Mouse (Mus musculus) heart, embryonic 12.5 days (tissue): ENCODE data around the gene Csrp2. TPM values are rescaled to one million over a fixed set of nuclear protein-coding genes. Genes with fewer than 3 reads are reported as not detected.

Experiments
- ATAC-seq: fragments of 200-750 bp; cut with Nextera tagmentation; 2 replicates; pipeline ENCODE4 v1.8.0; 2017; ENCODE audit warnings: moderate TSS enrichment, moderate library complexity; ENCODE audit not compliant: insufficient number of reproducible peaks, low FRiP score
- H3K27ac ChIP-seq: fragments of 300-500 bp; sonication (generic); 2 replicates; pipeline ENCODE4 v1.5.1; 2016; ENCODE audit warnings: mild to moderate bottlenecking, moderate library complexity; ENCODE audit not compliant: poor library complexity, severe bottlenecking
- H3K27me3 ChIP-seq: fragments of 300-500 bp; sonication (generic); replicated peaks from 2 replicates; pipeline ENCODE4 v1.6.1; 2016; ENCODE audit warnings: mild to moderate bottlenecking, moderate library complexity
- H3K36me3 ChIP-seq: fragments of 300-500 bp; sonication (generic); 2 replicates; pipeline ENCODE4 v1.6.1; 2016; ENCODE audit warnings: mild to moderate bottlenecking, moderate library complexity
- H3K4me1 ChIP-seq: fragments of 300-500 bp; sonication (generic); replicated peaks from 2 replicates; pipeline ENCODE4 v1.6.1; 2016; ENCODE audit warnings: mild to moderate bottlenecking
- H3K4me2 ChIP-seq: fragments of 300-500 bp; sonication (generic); 2 replicates; pipeline ENCODE4 v1.6.1; 2016; ENCODE audit warnings: mild to moderate bottlenecking, moderate library complexity
- H3K4me3 ChIP-seq: fragments of 300-500 bp; sonication (generic); 2 replicates; pipeline ENCODE4 v1.5.1; 2016; ENCODE audit warnings: mild to moderate bottlenecking
- H3K9ac ChIP-seq: fragments of 300-500 bp; sonication (generic); 2 replicates; pipeline ENCODE4 v1.6.1; 2016; ENCODE audit warnings: mild to moderate bottlenecking, moderate library complexity
- H3K9me3 ChIP-seq: fragments of 300-500 bp; sonication (generic); replicated peaks from 2 replicates; pipeline ENCODE4 v1.6.1; 2016; ENCODE audit warnings: mild to moderate bottlenecking, moderate library complexity
- WGBS: fragments of 180-500 bp; shearing (Covaris S2); methylation state at CpG from one replicate; pipeline ENCODE4 v1.1.7; 2016; 5-methylcytosine and 5-hydroxymethylcytosine counted together
- polyA plus RNA-seq: library from polyadenylated mRNA; unstranded; fragments of >200 nt; fragmentation: Nextera tagmentation; extraction: Ambion mirVana; gene quantifications from 2 replicates; pipeline ENCODE4 v1.2.1, GENCODE M21; 2016

The Csrp2 gene
- polyA plus RNA-seq, 1 experiment from 2014 or later, result 398 TPM

- no peak overlapping the region for H3K4me2 ChIP-seq
- H3K27me3 ChIP-seq, result no peaks in the 10 kb centered on the region
- no peak for ATAC-seq
- H3K36me3 ChIP-seq, result no peaks in the 10 kb centered on the region
- no peaks in the 10 kb centered on the region for H3K9me3 ChIP-seq
- no peak overlapping the region for H3K4me3 ChIP-seq
- whole genome bisulfite sequencing, result 88% methylated on average over 3 of the region's 3 CpGs
- H3K27ac ChIP-seq, result no peak overlapping the region
- peaks cover 11% of the 10 kb centered on the region; the same call in 1 of the 2 replicates for H3K4me1 ChIP-seq
- no peak overlapping the region for H3K9ac ChIP-seq
Observed at GRCm38 (mm10) chr10:110903862-110904261, 15.7 kb upstream of the Csrp2 start.

GRCm38 (mm10) chr10:110916666-110917344, 2.8 kb upstream of the Csrp2 start:
- WGBS, result 68% methylated on average over 11 of the region's 11 CpGs
- no peak for ATAC-seq

DNA sequence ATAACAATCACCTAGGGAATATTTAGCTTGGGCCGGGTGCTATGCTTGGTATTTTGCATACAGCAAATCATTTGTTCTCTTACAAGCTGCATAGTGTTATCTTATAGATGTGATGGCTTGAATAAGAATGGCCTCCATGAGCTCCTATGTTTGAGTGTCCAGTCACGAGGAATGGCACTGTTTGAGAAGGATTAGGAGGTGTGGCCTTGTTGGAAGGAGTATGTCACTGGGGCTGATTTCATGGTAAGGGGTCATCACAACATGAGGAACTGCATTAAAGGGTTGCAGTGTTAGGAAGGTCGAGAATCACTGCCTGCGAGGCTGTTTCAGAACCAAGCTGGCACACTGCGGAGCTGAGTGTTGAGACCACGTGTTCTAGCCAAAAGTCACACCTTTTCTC, 2.1 kb upstream of the Csrp2 start:
- Histone ChIP-seq H3K36me3 (no peaks in the 10 kb centered on the region), H3K27ac (no peak overlapping the region), H3K4me1 (peaks cover 16% of the 10 kb centered on the region), H3K27me3 (no peaks in the 10 kb centered on the region), H3K9me3 (0 out of 2 replicates have a peak, but pooled peaks cover 2% of the 10 kb centered on the region), H3K9ac (no peak overlapping the region), H3K4me3 (no peak overlapping the region), H3K4me2 (no peak overlapping the region)
- WGBS, result 93% methylated on average over 6 of the region's 6 CpGs
- ATAC-seq, result no peak

More at GRCm38 (mm10) chr10:110916666-110917344, 2.8 kb upstream of the Csrp2 start:
- Histone ChIP-seq H3K9me3 (0 out of 2 replicates have a peak, but pooled peaks cover 2% of the 10 kb centered on the region), H3K4me1 (peaks cover 9% of the 10 kb centered on the region), H3K27me3 (no peaks in the 10 kb centered on the region), H3K9ac (no peak overlapping the region), H3K4me2 (no peak overlapping the region), H3K27ac (no peak overlapping the region), H3K4me3 (no peak overlapping the region), H3K36me3 (no peaks in the 10 kb centered on the region)

DNA sequence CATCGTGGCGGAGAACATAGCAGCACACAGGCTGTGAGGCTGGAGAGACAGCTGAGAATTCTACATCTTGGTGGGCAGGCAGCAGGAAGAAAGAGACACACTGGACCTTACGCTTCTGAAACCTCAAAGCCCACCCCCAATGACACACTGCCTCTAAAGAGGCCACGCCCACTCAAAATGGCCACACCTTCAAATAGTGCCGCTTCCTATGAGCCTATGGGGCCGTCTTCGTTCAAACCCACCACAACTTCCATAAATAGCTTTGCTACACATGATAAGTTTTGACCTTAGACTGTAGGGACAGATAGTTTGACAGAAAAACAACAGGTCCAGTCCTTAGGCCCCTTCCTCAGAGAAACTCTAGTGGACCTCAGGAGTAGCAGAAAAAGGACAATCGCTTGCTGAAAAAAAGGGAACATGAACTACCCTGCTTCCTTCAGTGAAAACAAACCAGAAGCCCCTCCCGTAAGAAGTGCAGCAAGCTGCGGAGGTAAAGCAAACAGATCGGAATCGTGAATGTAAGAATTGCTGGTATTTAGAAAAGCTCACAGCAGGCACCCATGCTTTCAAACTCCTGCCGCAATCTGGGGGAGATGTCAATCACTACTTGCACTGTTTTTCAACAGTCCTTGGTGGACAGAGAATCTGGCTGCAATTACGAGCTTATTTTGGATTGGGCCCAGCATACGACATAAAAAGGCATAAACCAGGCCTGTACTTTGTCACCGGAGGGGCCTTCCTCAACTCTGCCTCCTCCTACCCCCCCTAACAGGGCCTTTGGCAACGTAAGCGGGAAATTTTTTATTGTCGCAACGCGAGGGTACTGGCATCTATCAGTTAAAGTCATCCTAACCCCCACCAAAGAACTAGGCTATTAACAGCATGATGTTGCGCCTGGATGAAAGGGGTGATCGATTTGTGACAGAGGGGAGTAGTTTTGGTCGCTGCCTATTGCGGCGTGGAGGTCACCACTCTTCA, 886 bp upstream of the Csrp2 start:
- peak overlapping the region; percentile 97 for H3K27ac ChIP-seq
- 13% methylated on average over 26 of the region's 26 CpGs for WGBS
- no peaks in the 10 kb centered on the region for H3K36me3 ChIP-seq
- ATAC-seq, result peak; percentile 38
- peak overlapping the region; percentile 77 for H3K4me2 ChIP-seq
- 0 out of 2 replicates have a peak, but pooled peaks cover 2% of the 10 kb centered on the region for H3K9me3 ChIP-seq
- H3K27me3 ChIP-seq, result no peaks in the 10 kb centered on the region
- peak overlapping the region; percentile 82 for H3K4me3 ChIP-seq
- peak overlapping the region; percentile 84 for H3K9ac ChIP-seq
- peaks cover 25% of the 10 kb centered on the region for H3K4me1 ChIP-seq

DNA sequence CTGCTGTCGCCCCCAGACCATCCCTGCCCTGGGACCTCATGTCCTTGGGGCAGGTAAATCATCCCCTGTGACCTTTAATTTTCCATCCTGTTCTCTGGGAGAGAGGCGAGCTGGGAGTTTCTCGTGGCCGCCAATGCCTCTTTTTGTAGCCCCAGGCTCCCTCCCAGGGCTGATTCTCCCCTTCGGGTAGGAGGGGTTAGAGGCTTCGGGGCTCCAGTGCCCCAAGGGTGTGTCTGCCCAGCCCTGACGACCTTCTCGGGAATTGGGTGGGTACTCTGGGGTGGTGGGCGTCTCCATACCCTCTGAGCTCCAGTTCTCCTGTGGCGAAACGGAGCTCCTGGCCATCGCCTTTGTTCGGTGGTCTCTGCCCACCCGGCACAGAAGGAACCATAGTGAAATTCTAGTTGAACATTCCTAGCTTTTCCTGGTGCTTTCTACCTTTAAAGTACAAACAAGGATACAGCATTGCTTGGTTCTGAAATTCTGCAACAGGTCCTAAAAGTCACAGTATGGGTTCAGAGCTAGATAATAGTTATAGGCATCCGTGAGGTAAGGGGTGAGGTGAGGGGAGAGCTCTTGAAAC, 870 bp downstream of the Csrp2 start:
- H3K4me2 ChIP-seq, result peak overlapping the region; percentile 77
- peaks cover 8% of the 10 kb centered on the region; the same call in 1 of the 2 replicates for H3K36me3 ChIP-seq
- H3K4me1 ChIP-seq, result peaks cover 38% of the 10 kb centered on the region
- peak overlapping the region; percentile 82 for H3K4me3 ChIP-seq
- peak overlapping the region; percentile 88 for H3K9ac ChIP-seq
- no peaks in the 10 kb centered on the region for H3K27me3 ChIP-seq
- under 1% methylated on average over 15 of the region's 15 CpGs for WGBS
- peak; percentile 48; the same call in 1 of the 2 replicates for ATAC-seq
- 0 out of 2 replicates have a peak, but pooled peaks cover 2% of the 10 kb centered on the region for H3K9me3 ChIP-seq
- H3K27ac ChIP-seq, result peak overlapping the region; percentile 97

DNA sequence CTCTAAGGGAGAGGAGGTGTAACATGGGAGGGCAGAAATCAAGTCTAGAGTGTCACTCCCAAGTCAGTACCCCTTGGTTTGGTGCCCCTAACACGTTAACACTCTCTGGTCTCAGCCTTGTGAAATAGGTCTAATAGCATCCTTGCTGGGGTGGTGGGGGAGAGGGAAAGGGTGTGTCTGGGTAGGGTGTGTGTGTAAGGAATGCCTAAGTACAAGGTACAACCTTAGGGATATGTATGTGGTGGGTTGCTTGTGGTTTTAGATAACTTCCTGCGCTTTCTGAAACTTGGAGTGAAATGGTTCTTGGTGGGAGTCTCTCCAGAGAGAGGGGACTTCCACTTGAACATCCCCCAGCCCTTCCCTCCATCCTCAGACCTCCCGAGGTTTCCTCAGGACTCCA, 2.3 kb downstream of the Csrp2 start:
- 30% methylated on average over 3 of the region's 3 CpGs for WGBS
- Histone ChIP-seq H3K9me3 (0 out of 2 replicates have a peak, but pooled peaks cover 2% of the 10 kb centered on the region), H3K36me3 (peaks cover 8% of the 10 kb centered on the region; the same call in 1 of the 2 replicates), H3K4me1 (peaks cover 52% of the 10 kb centered on the region), H3K27ac (peak overlapping the region; percentile 30; the same call in 1 of the 2 replicates), H3K9ac (peak overlapping the region; percentile 88), H3K4me2 (peak overlapping the region; percentile 77), H3K27me3 (no peaks in the 10 kb centered on the region), H3K4me3 (peak overlapping the region; percentile 82)
- no peak for ATAC-seq

DNA sequence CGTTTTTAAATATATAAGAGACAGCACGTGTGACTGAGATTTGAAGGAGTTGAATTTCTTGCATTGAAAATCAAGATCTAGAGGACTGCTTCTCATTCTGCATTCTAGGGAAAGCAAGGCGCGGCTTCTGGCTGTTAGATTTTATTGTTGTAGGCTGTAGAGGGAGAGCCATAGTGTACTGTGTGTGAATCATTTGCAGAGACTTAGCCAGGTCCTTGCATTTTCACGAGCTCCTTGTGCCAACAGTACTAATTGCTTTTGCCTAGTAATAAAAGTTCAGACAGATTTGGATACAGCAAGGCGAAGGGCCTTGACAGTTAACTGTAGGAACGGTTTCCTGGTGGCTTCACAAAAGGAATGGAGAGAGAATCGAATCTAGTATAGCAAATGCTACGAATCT, 3.0 kb downstream of the Csrp2 start:
- 0 out of 2 replicates have a peak, but pooled peaks cover 2% of the 10 kb centered on the region for H3K9me3 ChIP-seq
- H3K27me3 ChIP-seq, result no peaks in the 10 kb centered on the region
- peak overlapping the region; percentile 82 for H3K4me3 ChIP-seq
- peak overlapping the region; percentile 77 for H3K4me2 ChIP-seq
- ATAC-seq, result no peak
- peak overlapping the region; percentile 88 for H3K9ac ChIP-seq
- H3K36me3 ChIP-seq, result peaks cover 8% of the 10 kb centered on the region; the same call in 1 of the 2 replicates
- peaks cover 60% of the 10 kb centered on the region for H3K4me1 ChIP-seq
- WGBS, result 56% methylated on average over 9 of the region's 9 CpGs
- H3K27ac ChIP-seq, result no peak overlapping the region; the same call in 1 of the 2 replicates

GRCm38 (mm10) chr10:110927491-110927890, 7.9 kb downstream of the Csrp2 start:
- H3K36me3 ChIP-seq, result peaks cover 14% of the 10 kb centered on the region; the same call in 1 of the 2 replicates
- H3K4me3 ChIP-seq, result no peak overlapping the region
- H3K9ac ChIP-seq, result no peak overlapping the region
- 25% methylated on average over 11 of the region's 11 CpGs for WGBS
- H3K27me3 ChIP-seq, result no peaks in the 10 kb centered on the region
- H3K27ac ChIP-seq, result peak overlapping the region; percentile 73
- 0 out of 2 replicates have a peak, but pooled peaks have one; percentile 20 for ATAC-seq
- peak overlapping the region; percentile 13 for H3K4me2 ChIP-seq
- peaks cover 89% of the 10 kb centered on the region for H3K4me1 ChIP-seq
- no peaks in the 10 kb centered on the region for H3K9me3 ChIP-seq

GRCm38 (mm10) chr10:110929756-110930155, 10.2 kb downstream of the Csrp2 start:
- Histone ChIP-seq H3K4me2 (peak overlapping the region; percentile 7; the same call in 1 of the 2 replicates), H3K27me3 (no peaks in the 10 kb centered on the region), H3K27ac (peak overlapping the region; percentile 57), H3K9ac (no peak overlapping the region), H3K4me3 (no peak overlapping the region), H3K4me1 (peaks cover 73% of the 10 kb centered on the region), H3K36me3 (peaks cover 12% of the 10 kb centered on the region), H3K9me3 (no peaks in the 10 kb centered on the region)
- ATAC-seq, result peak; percentile 31; the same call in 1 of the 2 replicates
- WGBS, result 20% methylated on average over 4 of the region's 4 CpGs

GRCm38 (mm10) chr10:110931161-110931912, 11.7 kb downstream of the Csrp2 start:
- H3K9ac ChIP-seq, result no peak overlapping the region
- peak overlapping the region; percentile 43 for H3K4me2 ChIP-seq
- no peaks in the 10 kb centered on the region for H3K9me3 ChIP-seq
- 65% methylated on average over 13 of the region's 13 CpGs for WGBS
- H3K4me1 ChIP-seq, result peaks cover 58% of the 10 kb centered on the region
- no peaks in the 10 kb centered on the region for H3K27me3 ChIP-seq
- ATAC-seq, result no peak
- H3K27ac ChIP-seq, result peak overlapping the region; percentile 69
- no peak overlapping the region for H3K4me3 ChIP-seq
- H3K36me3 ChIP-seq, result peaks cover 22% of the 10 kb centered on the region
